Mouse (Mus musculus): ENCODE measurements at regions not wholly inside any gene's neighbourhood (a gene's known extent, or its start where the extent isn't known, plus 50 kb on each side); places are given as distances from the start of the nearest gene placed in this dataset.

- Histone ChIP-seq H3K36me3 (ENCODE audit: insufficient read depth, low read length) (no peaks in the 10 kb centered on the region), H3K4me1 (replicated peaks; ENCODE audit: low read depth, low read length) (no peaks in the 10 kb centered on the region), H3K27me3 (ENCODE audit: insufficient read depth, low read length) (no peaks in the 10 kb centered on the region), H3K9me3 (ENCODE audit: low read length) (no peaks in the 10 kb centered on the region), H3K4me3 (replicated peaks; ENCODE audit: low read length) (no peak overlapping the region)
- TF ChIP-seq NANOG (IDR thresholded peaks at IDR 0.05; ENCODE audit: borderline replicate concordance, low read length), result no peak
- no peak for TF ChIP-seq CTCF (conservative IDR thresholded peaks at IDR 0.05; ENCODE audit: low read length)
- no peak for TF ChIP-seq POU5F1 (IDR thresholded peaks at IDR 0.05; ENCODE audit: borderline replicate concordance, low read length)
These were observed 273.3 kb upstream of the Ppargc1a start for GRCm38 (mm10) chr5:51840638-51841329.

GRCm38 (mm10) chr5:51839292-51839691 lies 271.8 kb upstream of the Ppargc1a start:
- no peaks in the 10 kb centered on the region for H3K27me3 ChIP-seq (ENCODE audit: insufficient read depth, low read length)
- TF ChIP-seq POU5F1 (IDR thresholded peaks at IDR 0.05; ENCODE audit: borderline replicate concordance, low read length) (no peak), CTCF (conservative IDR thresholded peaks at IDR 0.05; ENCODE audit: low read length) (no peak), NANOG (IDR thresholded peaks at IDR 0.05; ENCODE audit: borderline replicate concordance, low read length) (no peak)
- no peaks in the 10 kb centered on the region for H3K4me1 ChIP-seq (replicated peaks; ENCODE audit: low read depth, low read length)
- H3K36me3 ChIP-seq (ENCODE audit: insufficient read depth, low read length), result no peaks in the 10 kb centered on the region
- H3K9me3 ChIP-seq (ENCODE audit: low read length), result no peaks in the 10 kb centered on the region
- no peak overlapping the region for H3K4me3 ChIP-seq (replicated peaks; ENCODE audit: low read length)

- TF ChIP-seq CTCF (conservative IDR thresholded peaks at IDR 0.05; ENCODE audit: low read length), result no peak
- no peak for TF ChIP-seq NANOG (IDR thresholded peaks at IDR 0.05; ENCODE audit: borderline replicate concordance, low read length)
- no peak overlapping the region for H3K4me3 ChIP-seq (replicated peaks; ENCODE audit: low read length)
- H3K27me3 ChIP-seq (ENCODE audit: insufficient read depth, low read length), result no peaks in the 10 kb centered on the region
- H3K9me3 ChIP-seq (ENCODE audit: low read length), result no peaks in the 10 kb centered on the region
- no peaks in the 10 kb centered on the region for H3K4me1 ChIP-seq (replicated peaks; ENCODE audit: low read depth, low read length)
- H3K36me3 ChIP-seq (ENCODE audit: insufficient read depth, low read length), result no peaks in the 10 kb centered on the region
These were observed 263.0 kb upstream of the Ppargc1a start for GRCm38 (mm10) chr5:51830551-51830950.

DNA sequence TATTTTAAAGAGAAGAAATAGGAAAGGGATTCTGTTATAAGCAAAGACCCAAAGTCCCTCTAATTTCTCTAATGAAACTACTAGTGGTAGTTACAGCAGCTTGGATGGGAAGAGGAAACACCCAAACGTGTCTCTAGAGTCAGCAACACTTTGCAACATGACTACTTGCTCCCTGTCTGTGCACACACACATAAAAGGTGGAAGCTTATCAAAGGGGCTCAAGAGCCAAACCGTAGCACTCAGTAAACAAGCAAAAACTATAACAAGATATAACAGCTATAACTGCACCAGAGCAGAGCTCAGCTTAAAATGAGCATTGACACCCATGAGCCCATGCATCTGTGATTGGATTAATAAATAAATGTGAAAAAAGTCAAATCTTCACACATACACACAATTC lies 262.5 kb upstream of the Ppargc1a start:
- H3K4me3 ChIP-seq (replicated peaks; ENCODE audit: low read length), result no peak overlapping the region
- H3K4me1 ChIP-seq (replicated peaks; ENCODE audit: low read depth, low read length), result no peaks in the 10 kb centered on the region
- H3K27me3 ChIP-seq (ENCODE audit: insufficient read depth, low read length), result no peaks in the 10 kb centered on the region
- TF ChIP-seq NANOG (IDR thresholded peaks at IDR 0.05; ENCODE audit: borderline replicate concordance, low read length) (no peak), CTCF (conservative IDR thresholded peaks at IDR 0.05; ENCODE audit: low read length) (no peak), POU5F1 (IDR thresholded peaks at IDR 0.05; ENCODE audit: borderline replicate concordance, low read length) (no peak)
- H3K36me3 ChIP-seq (ENCODE audit: insufficient read depth, low read length), result no peaks in the 10 kb centered on the region
- H3K9me3 ChIP-seq (ENCODE audit: low read length), result no peaks in the 10 kb centered on the region

DNA sequence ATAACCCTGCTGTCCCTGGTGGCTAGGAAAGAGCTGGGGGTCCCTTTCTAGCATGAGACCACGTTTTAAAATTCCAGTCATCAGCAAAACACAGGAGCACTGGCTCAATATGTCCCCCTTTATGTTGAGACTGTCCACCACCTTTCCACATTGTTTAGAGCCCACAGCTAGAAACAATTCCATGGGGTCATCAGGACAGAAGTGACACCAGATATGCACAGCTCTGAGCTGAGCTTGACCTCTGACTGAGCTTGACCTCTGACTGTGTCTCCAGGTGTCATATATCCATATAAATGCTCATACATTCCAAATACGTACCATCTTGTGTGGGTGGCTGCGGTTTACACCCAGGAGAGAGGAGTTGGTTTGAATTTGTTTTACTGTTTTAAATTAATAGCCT lies 262.1 kb upstream of the Ppargc1a start:
- no peaks in the 10 kb centered on the region for H3K36me3 ChIP-seq (ENCODE audit: insufficient read depth, low read length)
- no peaks in the 10 kb centered on the region for H3K9me3 ChIP-seq (ENCODE audit: low read length)
- H3K27me3 ChIP-seq (ENCODE audit: insufficient read depth, low read length), result no peaks in the 10 kb centered on the region
- H3K4me1 ChIP-seq (replicated peaks; ENCODE audit: low read depth, low read length), result no peaks in the 10 kb centered on the region
- no peak for TF ChIP-seq POU5F1 (IDR thresholded peaks at IDR 0.05; ENCODE audit: borderline replicate concordance, low read length)
- TF ChIP-seq CTCF (conservative IDR thresholded peaks at IDR 0.05; ENCODE audit: low read length), result no peak
- TF ChIP-seq NANOG (IDR thresholded peaks at IDR 0.05; ENCODE audit: borderline replicate concordance, low read length), result no peak
- no peak overlapping the region for H3K4me3 ChIP-seq (replicated peaks; ENCODE audit: low read length)

GRCm38 (mm10) chr5:51829020-51829419 lies 261.5 kb upstream of the Ppargc1a start:
- no peak for TF ChIP-seq CTCF (conservative IDR thresholded peaks at IDR 0.05; ENCODE audit: low read length)
- TF ChIP-seq POU5F1 (IDR thresholded peaks at IDR 0.05; ENCODE audit: borderline replicate concordance, low read length), result no peak
- TF ChIP-seq NANOG (IDR thresholded peaks at IDR 0.05; ENCODE audit: borderline replicate concordance, low read length), result no peak
- H3K4me3 ChIP-seq (replicated peaks; ENCODE audit: low read length), result no peak overlapping the region
- H3K9me3 ChIP-seq (ENCODE audit: low read length), result no peaks in the 10 kb centered on the region
- H3K4me1 ChIP-seq (replicated peaks; ENCODE audit: low read depth, low read length), result no peaks in the 10 kb centered on the region
- H3K36me3 ChIP-seq (ENCODE audit: insufficient read depth, low read length), result no peaks in the 10 kb centered on the region
- no peaks in the 10 kb centered on the region for H3K27me3 ChIP-seq (ENCODE audit: insufficient read depth, low read length)

DNA sequence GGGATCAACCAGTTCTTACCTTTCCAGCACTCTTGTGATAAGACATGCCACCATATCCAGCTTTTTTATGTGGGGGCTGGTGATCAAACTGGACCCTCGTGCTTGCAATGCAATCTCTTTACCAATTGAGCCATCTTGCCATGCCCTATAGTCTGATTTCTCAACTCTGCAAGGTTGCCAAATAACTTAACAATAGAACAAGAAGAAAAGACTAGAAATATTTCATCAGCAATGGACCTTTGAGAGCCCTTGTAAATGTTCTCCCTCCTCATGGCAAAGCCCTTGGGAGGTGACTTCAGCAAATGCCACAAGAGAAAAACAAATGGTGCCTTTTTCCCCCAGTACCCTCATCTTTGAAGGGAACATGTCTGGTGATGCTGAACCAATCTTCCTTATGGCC lies 258.7 kb upstream of the Ppargc1a start:
- H3K9me3 ChIP-seq (ENCODE audit: low read length), result no peaks in the 10 kb centered on the region
- TF ChIP-seq CTCF (conservative IDR thresholded peaks at IDR 0.05; ENCODE audit: low read length) (no peak), NANOG (IDR thresholded peaks at IDR 0.05; ENCODE audit: borderline replicate concordance, low read length) (no peak), POU5F1 (IDR thresholded peaks at IDR 0.05; ENCODE audit: borderline replicate concordance, low read length) (no peak)
- no peaks in the 10 kb centered on the region for H3K36me3 ChIP-seq (ENCODE audit: insufficient read depth, low read length)

DNA sequence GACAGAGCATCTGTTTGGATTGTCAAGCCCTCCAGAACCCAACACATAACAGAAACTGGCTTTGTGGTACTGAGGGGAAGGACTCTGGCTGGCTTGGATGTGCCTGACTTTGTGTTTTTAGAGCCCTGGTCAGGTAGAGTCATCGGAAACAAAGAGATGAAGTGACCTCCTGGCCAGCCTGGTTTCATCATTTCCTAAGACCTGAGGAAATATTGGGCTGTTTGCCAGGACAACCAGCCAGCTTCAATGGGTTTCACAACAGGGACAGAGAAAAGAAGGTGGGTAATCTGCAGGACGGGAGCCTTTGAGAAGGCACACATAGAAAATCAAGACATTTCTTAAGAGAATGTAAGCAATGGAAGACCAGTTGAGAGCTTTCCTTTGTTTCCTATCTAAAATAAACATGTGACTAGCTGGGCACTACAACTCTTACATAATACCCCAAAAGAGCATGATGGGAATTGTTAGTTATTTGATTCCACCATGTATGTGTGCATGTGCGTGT lies 258.1 kb upstream of the Ppargc1a start:
- Histone ChIP-seq H3K27me3 (ENCODE audit: insufficient read depth, low read length) (no peaks in the 10 kb centered on the region), H3K4me1 (replicated peaks; ENCODE audit: low read depth, low read length) (no peaks in the 10 kb centered on the region), H3K9me3 (ENCODE audit: low read length) (no peaks in the 10 kb centered on the region), H3K36me3 (ENCODE audit: insufficient read depth, low read length) (no peaks in the 10 kb centered on the region), H3K4me3 (replicated peaks; ENCODE audit: low read length) (no peak overlapping the region)
- TF ChIP-seq CTCF (conservative IDR thresholded peaks at IDR 0.05; ENCODE audit: low read length) (no peak), POU5F1 (IDR thresholded peaks at IDR 0.05; ENCODE audit: borderline replicate concordance, low read length) (no peak), NANOG (IDR thresholded peaks at IDR 0.05; ENCODE audit: borderline replicate concordance, low read length) (no peak)

More for the DNA sequence above, 258.7 kb upstream of the Ppargc1a start:
- no peaks in the 10 kb centered on the region for H3K27me3 ChIP-seq (ENCODE audit: insufficient read depth, low read length)
- no peak overlapping the region for H3K4me3 ChIP-seq (replicated peaks; ENCODE audit: low read length)
- no peaks in the 10 kb centered on the region for H3K4me1 ChIP-seq (replicated peaks; ENCODE audit: low read depth, low read length)

GRCm38 (mm10) chr5:51824731-51825130 lies 257.2 kb upstream of the Ppargc1a start:
- TF ChIP-seq CTCF (conservative IDR thresholded peaks at IDR 0.05; ENCODE audit: low read length) (no peak), NANOG (IDR thresholded peaks at IDR 0.05; ENCODE audit: borderline replicate concordance, low read length) (no peak), POU5F1 (IDR thresholded peaks at IDR 0.05; ENCODE audit: borderline replicate concordance, low read length) (no peak)
- Histone ChIP-seq H3K27me3 (ENCODE audit: insufficient read depth, low read length) (no peaks in the 10 kb centered on the region), H3K4me3 (replicated peaks; ENCODE audit: low read length) (no peak overlapping the region)

More at GRCm38 (mm10) chr5:51824731-51825130, 257.2 kb upstream of the Ppargc1a start:
- no peaks in the 10 kb centered on the region for H3K36me3 ChIP-seq (ENCODE audit: insufficient read depth, low read length)
- H3K4me1 ChIP-seq (replicated peaks; ENCODE audit: low read depth, low read length), result no peaks in the 10 kb centered on the region
- H3K9me3 ChIP-seq (ENCODE audit: low read length), result no peaks in the 10 kb centered on the region

Data from E14TG2a.4 (cell line).